Mouse (Mus musculus): ENCODE results near the gene Tmem106b.

- TF ChIP-seq CTCF (IDR thresholded peaks at IDR 0.05; ENCODE audit: extremely low read depth, insufficient read depth, low read length) (no peak), POLR2A (IDR thresholded peaks at IDR 0.05; ENCODE audit: extremely low read depth, insufficient read depth, low read length) (no peak)
Observed at GRCm38 (mm10) chr6:13100137-13100536, 30.6 kb downstream of the Tmem106b start.

Measured in cortical plate, adult 2 months (tissue).